Mouse (Mus musculus) 3T3-L1 (cell line): Measurements from ENCODE around the gene Krtap28-13.

Source experiments
- DNase-seq: peaks from one replicate; pipeline ENCODE4 v3.0.0-alpha.2; 2015; ENCODE audit warnings: low read depth, low spot score

The Krtap28-13 gene

GRCm38 (mm10) chr1:83091268-83091667 lies 30.5 kb downstream of the Krtap28-13 start:
- DNase-seq = peak; percentile 84

GRCm38 (mm10) chr1:83096935-83097334 lies 36.2 kb downstream of the Krtap28-13 start:
- DNase-seq = no peak

GRCm38 (mm10) chr1:83099160-83099559 lies 38.4 kb downstream of the Krtap28-13 start:
- no peak for DNase-seq

GRCm38 (mm10) chr1:83099580-83100137 lies 38.9 kb downstream of the Krtap28-13 start:
- peak; percentile 49 for DNase-seq

- peak; percentile 26 for DNase-seq
Observed at GRCm38 (mm10) chr1:83101891-83102290, 41.2 kb downstream of the Krtap28-13 start.

- DNase-seq = no peak
Observed at GRCm38 (mm10) chr1:83105464-83105863, 44.7 kb downstream of the Krtap28-13 start.

GRCm38 (mm10) chr1:83107410-83107978 lies 46.8 kb downstream of the Krtap28-13 start:
- no peak for DNase-seq

GRCm38 (mm10) chr1:83110992-83111391 lies 50.3 kb downstream of the Krtap28-13 start:
- DNase-seq = no peak
